Mouse (Mus musculus): ENCODE results near the gene Abcb6. TPM values are rescaled to one million over a fixed set of nuclear protein-coding genes. Genes with fewer than 3 reads are reported as not detected.
A peak's percentile ranks its signal among the peaks of the same experiment; 100 is the strongest.

The Abcb6 gene
- total RNA-seq, 1 experiment: 41.0 TPM

GRCm38 (mm10) chr1:75218227-75219001, 38.2 kb upstream of the Abcb6 start:
- no peak for DNase-seq (ENCODE audit: low read depth, low spot score)
- TF ChIP-seq MAFK (IDR thresholded peaks at IDR 0.05; ENCODE audit: insufficient read depth, low read depth, low read length): 0 out of 2 replicates have a peak, but pooled peaks have one; percentile 2
- no peak for TF ChIP-seq ZC3H11A (IDR thresholded peaks at IDR 0.05; ENCODE audit: borderline replicate concordance, low read depth, low read length)
- TF ChIP-seq HCFC1 (IDR thresholded peaks at IDR 0.05; ENCODE audit: borderline replicate concordance, insufficient read depth, low read length): no peak
- Histone ChIP-seq H3K4me3 (ENCODE audit: insufficient read depth in 1 of 2, low read depth in 1 of 2, low read length in 2 of 2, poor library complexity in 1 of 2, severe bottlenecking in 1 of 2) (peak overlapping the region; percentile 70 to 97), H3K27ac (ENCODE audit: insufficient read depth, low read depth, low read length, poor library complexity, severe bottlenecking) (no peak overlapping the region), H3K36me3 (ENCODE audit: control insufficient read depth, insufficient read depth, low read length, poor library complexity, severe bottlenecking) (peaks cover 37% of the 10 kb centered on the region), H3K9ac (ENCODE audit: insufficient read depth, low read depth, low read length, poor library complexity, severe bottlenecking) (peak overlapping the region; percentile 74), H3K4me1 (ENCODE audit: control insufficient read depth in 2 of 2, insufficient read depth in 2 of 2, low read length in 2 of 2, poor library complexity in 1 of 2) (peaks cover 11 to 29% of the 10 kb centered on the region in 2 experiments), H3K9me3 (ENCODE audit: control insufficient read depth, insufficient read depth, low read depth, low read length) (no peaks in the 10 kb centered on the region)
- in situ Hi-C loops (cut with MboI; ENCODE audit: low sequenced_read_pairs in 2 of 2, unreplicated experiment in 2 of 2): no loop called here

- in situ Hi-C loops (cut with MboI; ENCODE audit: low sequenced_read_pairs in 2 of 2, unreplicated experiment in 2 of 2): no loop called here
- H3K27ac ChIP-seq (ENCODE audit: insufficient read depth, low read depth, low read length, poor library complexity, severe bottlenecking): no peak overlapping the region
- no peak for DNase-seq (ENCODE audit: low read depth, low spot score)
- H3K4me3 ChIP-seq (ENCODE audit: insufficient read depth in 1 of 2, low read depth in 1 of 2, low read length in 2 of 2, poor library complexity in 1 of 2, severe bottlenecking in 1 of 2): peak overlapping the region; percentile 70 to 97
- TF ChIP-seq ZC3H11A (IDR thresholded peaks at IDR 0.05; ENCODE audit: borderline replicate concordance, low read depth, low read length) (no peak), HCFC1 (IDR thresholded peaks at IDR 0.05; ENCODE audit: borderline replicate concordance, insufficient read depth, low read length) (no peak), CHD2 (IDR thresholded peaks at IDR 0.05; ENCODE audit: low read depth, low read length) (no peak), ZNF384 (IDR thresholded peaks at IDR 0.05; ENCODE audit: low read depth, low read length) (no peak), MAFK (IDR thresholded peaks at IDR 0.05; ENCODE audit: insufficient read depth, low read depth, low read length) (no peak)
- peaks cover 13 to 27% of the 10 kb centered on the region in 2 experiments for H3K4me1 ChIP-seq (ENCODE audit: control insufficient read depth in 2 of 2, insufficient read depth in 2 of 2, low read length in 2 of 2, poor library complexity in 1 of 2)
- H3K9ac ChIP-seq (ENCODE audit: insufficient read depth, low read depth, low read length, poor library complexity, severe bottlenecking): peak overlapping the region; percentile 74
- peaks cover 39% of the 10 kb centered on the region for H3K36me3 ChIP-seq (ENCODE audit: control insufficient read depth, insufficient read depth, low read length, poor library complexity, severe bottlenecking)
- H3K9me3 ChIP-seq (ENCODE audit: control insufficient read depth, insufficient read depth, low read depth, low read length): no peaks in the 10 kb centered on the region
These were observed 37.7 kb upstream of the Abcb6 start for GRCm38 (mm10) chr1:75217893-75218226.

- in situ Hi-C loops (cut with MboI; ENCODE audit: low sequenced_read_pairs in 2 of 2, unreplicated experiment in 2 of 2): no loop called here
- peak overlapping the region; percentile 4; the same call in 1 of the 2 replicates for H3K9ac ChIP-seq (ENCODE audit: insufficient read depth, low read depth, low read length, poor library complexity, severe bottlenecking)
- peaks cover 44% of the 10 kb centered on the region for H3K36me3 ChIP-seq (ENCODE audit: control insufficient read depth, insufficient read depth, low read length, poor library complexity, severe bottlenecking)
- TF ChIP-seq ZNF384 (IDR thresholded peaks at IDR 0.05; ENCODE audit: low read depth, low read length) (no peak), CHD2 (IDR thresholded peaks at IDR 0.05; ENCODE audit: low read depth, low read length) (no peak), HCFC1 (IDR thresholded peaks at IDR 0.05; ENCODE audit: borderline replicate concordance, insufficient read depth, low read length) (no peak), MAFK (IDR thresholded peaks at IDR 0.05; ENCODE audit: insufficient read depth, low read depth, low read length) (no peak), ZC3H11A (IDR thresholded peaks at IDR 0.05; ENCODE audit: borderline replicate concordance, low read depth, low read length) (no peak)
- peaks cover 13 to 28% of the 10 kb centered on the region in 2 experiments for H3K4me1 ChIP-seq (ENCODE audit: control insufficient read depth in 2 of 2, insufficient read depth in 2 of 2, low read length in 2 of 2, poor library complexity in 1 of 2)
- DNase-seq (ENCODE audit: low read depth, low spot score): no peak
- no peaks in the 10 kb centered on the region for H3K9me3 ChIP-seq (ENCODE audit: control insufficient read depth, insufficient read depth, low read depth, low read length)
- no peak overlapping the region; a peak in 1 of 4 replicates for H3K4me3 ChIP-seq (ENCODE audit: insufficient read depth in 1 of 2, low read depth in 1 of 2, low read length in 2 of 2, poor library complexity in 1 of 2, severe bottlenecking in 1 of 2)
- H3K27ac ChIP-seq (ENCODE audit: insufficient read depth, low read depth, low read length, poor library complexity, severe bottlenecking): no peak overlapping the region
These were observed 36.8 kb upstream of the Abcb6 start for GRCm38 (mm10) chr1:75216797-75217585.

GRCm38 (mm10) chr1:75215785-75216184, 35.6 kb upstream of the Abcb6 start:
- Histone ChIP-seq H3K27ac (ENCODE audit: insufficient read depth, low read depth, low read length, poor library complexity, severe bottlenecking) (no peak overlapping the region), H3K9me3 (ENCODE audit: control insufficient read depth, insufficient read depth, low read depth, low read length) (no peaks in the 10 kb centered on the region), H3K4me1 (ENCODE audit: control insufficient read depth in 2 of 2, insufficient read depth in 2 of 2, low read length in 2 of 2, poor library complexity in 1 of 2) (peaks cover 13 to 25% of the 10 kb centered on the region in 2 experiments), H3K4me3 (ENCODE audit: insufficient read depth in 1 of 2, low read depth in 1 of 2, low read length in 2 of 2, poor library complexity in 1 of 2, severe bottlenecking in 1 of 2) (no peak overlapping the region), H3K9ac (ENCODE audit: insufficient read depth, low read depth, low read length, poor library complexity, severe bottlenecking) (no peak overlapping the region), H3K36me3 (ENCODE audit: control insufficient read depth, insufficient read depth, low read length, poor library complexity, severe bottlenecking) (peaks cover 46% of the 10 kb centered on the region)
- TF ChIP-seq HCFC1 (IDR thresholded peaks at IDR 0.05; ENCODE audit: borderline replicate concordance, insufficient read depth, low read length) (no peak), MAFK (IDR thresholded peaks at IDR 0.05; ENCODE audit: insufficient read depth, low read depth, low read length) (no peak), ZC3H11A (IDR thresholded peaks at IDR 0.05; ENCODE audit: borderline replicate concordance, low read depth, low read length) (no peak), CHD2 (IDR thresholded peaks at IDR 0.05; ENCODE audit: low read depth, low read length) (no peak), ZNF384 (IDR thresholded peaks at IDR 0.05; ENCODE audit: low read depth, low read length) (no peak)
- in situ Hi-C loops (cut with MboI; ENCODE audit: low sequenced_read_pairs in 2 of 2, unreplicated experiment in 2 of 2): no loop called here
- DNase-seq (ENCODE audit: low read depth, low spot score): no peak
